Mouse (Mus musculus): ENCODE results near the gene Lpcat4. TPM values are rescaled to one million over a fixed set of nuclear protein-coding genes. Genes with fewer than 3 reads are reported as not detected.
A peak's percentile ranks its signal among the peaks of the same experiment; 100 is the strongest.
"Not testable (repeated sequence)": the region's sequence is repeated elsewhere in the genome, so short reads cannot be mapped to it uniquely, and the experiment has no call there.

The Lpcat4 gene
- polyA plus RNA-seq, 1 experiment from 2014 or later = 15.0 TPM

DNA sequence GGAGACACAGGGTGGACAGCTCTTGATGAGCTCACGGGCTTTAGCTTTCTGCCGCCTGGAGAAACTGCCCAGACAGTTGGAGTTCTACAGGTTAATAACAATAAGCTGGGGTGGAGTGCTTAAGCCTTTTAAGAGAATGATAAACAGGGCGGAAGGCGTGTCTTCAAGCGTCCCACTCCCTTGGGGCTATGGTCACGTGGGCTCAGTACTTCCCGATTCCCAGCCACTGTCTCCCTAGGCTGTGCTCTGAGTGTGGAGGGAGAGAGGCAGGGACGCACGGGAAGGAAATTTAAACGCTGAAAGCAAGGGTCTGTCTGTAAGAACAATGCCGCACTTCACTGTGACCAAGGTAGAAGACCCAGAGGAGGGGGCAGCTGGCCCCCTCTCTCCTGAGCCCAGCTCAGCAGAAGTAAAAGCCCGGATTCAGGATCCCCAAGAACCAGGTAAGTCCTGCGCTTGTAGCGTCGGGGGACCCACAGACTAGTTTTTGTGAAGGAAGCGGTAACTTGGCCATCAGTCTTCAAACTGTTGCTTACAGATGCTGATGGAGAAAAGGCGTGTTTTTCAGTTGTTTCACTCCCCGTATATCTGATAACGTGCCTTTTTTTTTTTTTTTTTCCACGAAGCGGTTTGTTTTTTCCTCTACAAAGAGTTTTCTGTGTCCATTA is 45.2 kb downstream of the Lpcat4 start:
- DNase-seq (ENCODE audit: low spot score) (peak; percentile 59), ATAC-seq (replicated peaks; ENCODE audit: low FRiP score) (peak; percentile 95)
- Histone ChIP-seq H3K27ac (ENCODE audit: low read depth, low read length) (peak overlapping the region; percentile 23), H3K36me3 (ENCODE audit: control insufficient read depth, insufficient read depth, low read length) (no peaks in the 10 kb centered on the region), H3K9ac (ENCODE audit: low read depth, low read length) (peak overlapping the region; percentile 77), H3K4me3 (ENCODE audit: low read depth, low read length) (peak overlapping the region; percentile 65), H3K9me3 (ENCODE audit: control insufficient read depth, low read length) (no peaks in the 10 kb centered on the region), H3K4me2 (peak overlapping the region; percentile 84), H3K4me1 (replicated peaks; ENCODE audit: control insufficient read depth, insufficient read depth, low read length) (peaks cover 5% of the 10 kb centered on the region; the same call in 1 of the 2 replicates), H3K27me3 (replicated peaks; ENCODE audit: control insufficient read depth, insufficient read depth, low read length) (no peaks in the 10 kb centered on the region)
- WGBS = 1% methylated on average over 21 of the region's 21 CpGs

DNA sequence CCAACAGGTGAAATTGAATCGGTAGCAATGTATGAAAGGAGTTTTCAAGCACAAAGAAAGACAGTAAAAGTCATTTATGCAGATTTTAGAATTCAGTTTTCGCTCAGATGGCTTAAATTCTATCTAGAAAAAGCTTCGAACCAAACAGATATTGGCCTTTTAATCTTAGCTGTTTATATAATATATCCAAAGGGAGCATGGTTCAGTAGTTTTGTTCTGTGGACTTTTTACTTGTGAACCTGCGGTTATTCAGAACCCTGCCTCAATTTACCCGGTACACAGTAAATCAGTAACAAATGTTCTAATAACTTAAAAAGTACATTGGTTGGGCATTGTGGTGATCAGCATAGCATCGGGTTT is 45.7 kb downstream of the Lpcat4 start:
- Histone ChIP-seq H3K27ac (ENCODE audit: low read depth, low read length) (no peak overlapping the region), H3K36me3 (ENCODE audit: control insufficient read depth, insufficient read depth, low read length) (no peaks in the 10 kb centered on the region), H3K4me2 (peak overlapping the region; percentile 84), H3K9ac (ENCODE audit: low read depth, low read length) (peak overlapping the region; percentile 32; the same call in 1 of the 2 replicates), H3K27me3 (replicated peaks; ENCODE audit: control insufficient read depth, insufficient read depth, low read length) (no peaks in the 10 kb centered on the region), H3K9me3 (ENCODE audit: control insufficient read depth, low read length) (no peaks in the 10 kb centered on the region), H3K4me3 (ENCODE audit: low read depth, low read length) (peak overlapping the region; percentile 65), H3K4me1 (replicated peaks; ENCODE audit: control insufficient read depth, insufficient read depth, low read length) (peaks cover 5% of the 10 kb centered on the region; the same call in 1 of the 2 replicates)
- WGBS = 59% methylated on average over 6 of the region's 6 CpGs
- no peak for DNase-seq (ENCODE audit: low spot score)
- ATAC-seq (replicated peaks; ENCODE audit: low FRiP score) = no peak

DNA sequence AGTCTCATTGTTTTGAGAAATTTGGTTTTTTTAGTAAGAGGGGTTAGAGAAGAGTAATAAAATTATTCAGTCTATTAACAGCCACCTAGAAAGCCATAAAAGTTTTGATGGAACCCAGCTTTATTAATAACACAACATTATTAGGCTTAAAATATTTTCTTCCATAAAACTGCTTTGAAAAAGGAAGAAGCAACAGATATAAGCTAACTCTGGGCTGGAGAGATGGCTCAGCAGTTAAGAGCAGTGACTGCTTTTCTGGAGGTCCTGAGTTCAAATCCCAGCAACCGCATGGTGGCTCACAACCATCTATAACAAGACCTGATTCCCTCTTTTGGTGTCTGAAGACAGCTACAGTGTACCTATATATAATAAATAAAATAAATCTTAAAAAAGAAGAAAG is 46.8 kb downstream of the Lpcat4 start:
- H3K36me3 ChIP-seq (ENCODE audit: control insufficient read depth, insufficient read depth, low read length); DNase-seq (ENCODE audit: low spot score); H3K4me1 ChIP-seq (replicated peaks; ENCODE audit: control insufficient read depth, insufficient read depth, low read length); H3K4me2 ChIP-seq; H3K9ac ChIP-seq (ENCODE audit: low read depth, low read length); H3K9me3 ChIP-seq (ENCODE audit: control insufficient read depth, low read length); H3K27me3 ChIP-seq (replicated peaks; ENCODE audit: control insufficient read depth, insufficient read depth, low read length); ATAC-seq (replicated peaks; ENCODE audit: low FRiP score); H3K27ac ChIP-seq (ENCODE audit: low read depth, low read length); H3K4me3 ChIP-seq (ENCODE audit: low read depth, low read length): not testable (repeated sequence)
- 89% methylated on average over 1 of the region's 1 CpGs for WGBS

DNA sequence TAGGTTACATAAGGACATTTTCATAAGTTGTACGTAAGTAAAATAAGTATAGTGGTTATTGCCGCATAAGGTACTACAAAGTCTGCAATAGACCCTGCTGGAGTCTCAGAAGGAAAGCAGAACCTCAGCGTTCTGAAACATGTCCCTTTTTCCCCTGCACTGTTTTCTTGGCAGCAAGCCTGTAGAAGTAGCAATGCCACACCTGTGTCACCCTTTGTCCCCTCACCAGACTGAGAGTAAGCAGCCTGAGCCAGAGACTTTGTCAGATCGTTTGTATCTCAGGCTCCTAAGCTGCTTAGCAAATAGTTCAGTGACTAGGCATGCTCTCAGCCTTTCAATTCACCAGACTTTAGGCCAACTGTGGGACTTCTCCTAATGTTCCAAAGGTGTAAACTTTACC is 47.8 kb downstream of the Lpcat4 start:
- peaks cover 5% of the 10 kb centered on the region; the same call in 1 of the 2 replicates for H3K4me1 ChIP-seq (replicated peaks; ENCODE audit: control insufficient read depth, insufficient read depth, low read length)
- no peak overlapping the region for H3K4me2 ChIP-seq
- no peak overlapping the region for H3K27ac ChIP-seq (ENCODE audit: low read depth, low read length)
- no peaks in the 10 kb centered on the region for H3K27me3 ChIP-seq (replicated peaks; ENCODE audit: control insufficient read depth, insufficient read depth, low read length)
- 68% methylated on average over 4 of the region's 4 CpGs for WGBS
- H3K4me3 ChIP-seq (ENCODE audit: low read depth, low read length) = no peak overlapping the region
- ATAC-seq (replicated peaks; ENCODE audit: low FRiP score) (no peak), DNase-seq (ENCODE audit: low spot score) (no peak)
- H3K9ac ChIP-seq (ENCODE audit: low read depth, low read length) = no peak overlapping the region
- H3K36me3 ChIP-seq (ENCODE audit: control insufficient read depth, insufficient read depth, low read length) = no peaks in the 10 kb centered on the region
- H3K9me3 ChIP-seq (ENCODE audit: control insufficient read depth, low read length) = no peaks in the 10 kb centered on the region

DNA sequence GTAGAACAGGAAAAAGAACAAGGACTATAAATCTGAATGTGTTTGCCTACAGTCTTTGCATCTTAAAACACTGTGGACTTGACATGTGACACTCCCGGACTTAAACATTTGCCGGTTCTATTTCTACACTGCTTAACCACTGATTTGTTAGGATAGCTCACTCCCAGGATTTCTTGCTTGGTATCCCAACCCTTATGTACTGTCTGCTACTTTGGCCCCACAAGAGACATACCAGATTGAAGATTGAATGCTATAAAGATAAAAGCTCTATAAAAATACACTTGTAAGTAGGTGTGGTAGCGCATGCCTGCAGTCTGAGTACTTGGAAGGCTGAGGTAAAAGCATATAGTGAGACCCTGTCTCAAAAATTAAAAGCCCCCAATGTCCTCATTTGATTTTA is 50.2 kb downstream of the Lpcat4 start:
- H3K36me3 ChIP-seq (ENCODE audit: control insufficient read depth, insufficient read depth, low read length) = no peaks in the 10 kb centered on the region
- H3K9ac ChIP-seq (ENCODE audit: low read depth, low read length) = no peak overlapping the region
- no peak overlapping the region for H3K4me3 ChIP-seq (ENCODE audit: low read depth, low read length)
- 93% methylated on average over 3 of the region's 3 CpGs for WGBS
- H3K4me2 ChIP-seq = no peak overlapping the region
- no peak overlapping the region for H3K27ac ChIP-seq (ENCODE audit: low read depth, low read length)
- H3K4me1 ChIP-seq (replicated peaks; ENCODE audit: control insufficient read depth, insufficient read depth, low read length) = no peaks in the 10 kb centered on the region
- DNase-seq (ENCODE audit: low spot score) (no peak), ATAC-seq (replicated peaks; ENCODE audit: low FRiP score) (no peak)
- H3K9me3 ChIP-seq (ENCODE audit: control insufficient read depth, low read length) = no peaks in the 10 kb centered on the region
- no peaks in the 10 kb centered on the region for H3K27me3 ChIP-seq (replicated peaks; ENCODE audit: control insufficient read depth, insufficient read depth, low read length)

DNA sequence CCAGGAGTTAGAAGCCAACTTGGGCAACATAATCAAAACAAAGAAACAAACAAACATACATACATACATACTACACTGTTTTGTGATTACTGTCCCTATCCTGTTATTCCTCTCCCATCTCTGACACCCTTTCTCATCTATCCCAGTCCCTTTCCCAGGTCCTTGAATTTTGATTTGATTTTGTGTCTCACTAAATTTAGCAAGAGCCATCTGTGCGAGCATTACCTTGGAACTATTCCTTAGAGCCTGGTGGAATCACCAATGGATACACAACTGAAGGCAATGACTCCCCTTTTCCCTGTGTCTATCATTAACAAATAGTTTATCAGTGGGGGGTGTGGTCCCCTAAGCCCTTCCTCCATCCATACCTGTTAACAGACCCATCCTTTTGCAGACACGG is 53.6 kb downstream of the Lpcat4 start:
- Histone ChIP-seq H3K9me3 (ENCODE audit: control insufficient read depth, low read length) (no peaks in the 10 kb centered on the region), H3K9ac (ENCODE audit: low read depth, low read length) (no peak overlapping the region), H3K36me3 (ENCODE audit: control insufficient read depth, insufficient read depth, low read length) (no peaks in the 10 kb centered on the region), H3K4me2 (no peak overlapping the region), H3K4me1 (replicated peaks; ENCODE audit: control insufficient read depth, insufficient read depth, low read length) (no peaks in the 10 kb centered on the region), H3K4me3 (ENCODE audit: low read depth, low read length) (no peak overlapping the region), H3K27me3 (replicated peaks; ENCODE audit: control insufficient read depth, insufficient read depth, low read length) (no peaks in the 10 kb centered on the region), H3K27ac (ENCODE audit: low read depth, low read length) (no peak overlapping the region)
- DNase-seq (ENCODE audit: low spot score) (no peak), ATAC-seq (replicated peaks; ENCODE audit: low FRiP score) (no peak)
- 81% methylated on average over 2 of the region's 2 CpGs for WGBS

DNA sequence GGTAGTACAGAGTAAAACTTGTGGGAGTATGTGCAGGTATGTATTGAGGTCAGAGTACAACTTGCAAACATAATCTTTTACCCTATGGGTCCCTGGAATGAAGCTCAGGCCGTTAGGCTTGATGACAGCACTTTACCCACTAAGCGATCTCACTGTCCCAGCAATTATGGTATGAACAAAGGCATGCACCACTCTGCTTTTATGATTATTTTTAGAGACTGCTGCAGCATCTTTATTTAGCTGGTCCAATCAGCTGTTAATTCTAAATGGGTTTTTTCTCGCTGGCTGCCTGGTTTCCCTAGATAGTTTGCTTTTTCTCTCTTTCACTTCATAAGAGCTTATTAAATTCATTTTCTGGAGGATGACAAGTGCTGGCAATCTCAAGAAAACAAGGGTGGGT is 56.9 kb downstream of the Lpcat4 start:
- Histone ChIP-seq H3K4me3 (ENCODE audit: low read depth, low read length) (no peak overlapping the region), H3K27me3 (replicated peaks; ENCODE audit: control insufficient read depth, insufficient read depth, low read length) (no peaks in the 10 kb centered on the region), H3K4me2 (no peak overlapping the region), H3K36me3 (ENCODE audit: control insufficient read depth, insufficient read depth, low read length) (no peaks in the 10 kb centered on the region), H3K9me3 (ENCODE audit: control insufficient read depth, low read length) (no peaks in the 10 kb centered on the region), H3K9ac (ENCODE audit: low read depth, low read length) (no peak overlapping the region), H3K4me1 (replicated peaks; ENCODE audit: control insufficient read depth, insufficient read depth, low read length) (no peaks in the 10 kb centered on the region), H3K27ac (ENCODE audit: low read depth, low read length) (no peak overlapping the region)
- ATAC-seq (replicated peaks; ENCODE audit: low FRiP score) (no peak), DNase-seq (ENCODE audit: low spot score) (no peak)
- WGBS = 86% methylated on average over 3 of the region's 3 CpGs

Other genes with a start within 250 kb of the Lpcat4 start
- not detected in 2 replicates for gene Olfr1309, start 249.2 kb upstream of the Lpcat4 start, polyA plus RNA-seq (2014; fragmentation: Nextera tagmentation; extraction: Ambion mirVana)
- gene Olfr1310, start 226.8 kb upstream of the Lpcat4 start, polyA plus RNA-seq (2014; fragmentation: Nextera tagmentation; extraction: Ambion mirVana) = not detected in 2 replicates
- gene Olfr1311, start 215.1 kb upstream of the Lpcat4 start, polyA plus RNA-seq (2014; fragmentation: Nextera tagmentation; extraction: Ambion mirVana) = not detected in 2 replicates
- gene Olfr1312, start 189.2 kb upstream of the Lpcat4 start, polyA plus RNA-seq (2014; fragmentation: Nextera tagmentation; extraction: Ambion mirVana) = not detected in 2 replicates
- gene Olfr1313, start 161.6 kb upstream of the Lpcat4 start, polyA plus RNA-seq (2014; fragmentation: Nextera tagmentation; extraction: Ambion mirVana) = not detected in 2 replicates
- gene Olfr1314, start 142.7 kb upstream of the Lpcat4 start, polyA plus RNA-seq (2014; fragmentation: Nextera tagmentation; extraction: Ambion mirVana) = not detected in 2 replicates
- gene Olfr1315-ps1, start 124.0 kb upstream of the Lpcat4 start, polyA plus RNA-seq (2014; fragmentation: Nextera tagmentation; extraction: Ambion mirVana) = not detected in 2 replicates
- gene Olfr1316, start 104.5 kb upstream of the Lpcat4 start, polyA plus RNA-seq (2014; fragmentation: Nextera tagmentation; extraction: Ambion mirVana) = not detected in 2 replicates
- not detected in 2 replicates for gene Olfr1317, start 99.1 kb upstream of the Lpcat4 start, polyA plus RNA-seq (2014; fragmentation: Nextera tagmentation; extraction: Ambion mirVana)
- gene Olfr1318, start 85.3 kb upstream of the Lpcat4 start, polyA plus RNA-seq (2014; fragmentation: Nextera tagmentation; extraction: Ambion mirVana) = 0.19 TPM in 1 of 2 replicates, not detected in the other
- not detected in 2 replicates for gene Nutm1, start 19.8 kb downstream of the Lpcat4 start, polyA plus RNA-seq (2014; fragmentation: Nextera tagmentation; extraction: Ambion mirVana)
- 346 and 364 TPM in 2 replicates for gene Nop10, start 22.5 kb downstream of the Lpcat4 start, polyA plus RNA-seq (2014; fragmentation: Nextera tagmentation; extraction: Ambion mirVana)
- gene Slc12a6, start 26.4 kb downstream of the Lpcat4 start, polyA plus RNA-seq (2014; fragmentation: Nextera tagmentation; extraction: Ambion mirVana) = 12.3 and 12.7 TPM in 2 replicates
- gene Gm21985, start 26.8 kb downstream of the Lpcat4 start, polyA plus RNA-seq (2014; fragmentation: Nextera tagmentation; extraction: Ambion mirVana) = not detected in 2 replicates
- 82.2 and 84.8 TPM in 2 replicates for gene Emc4, start 128.6 kb downstream of the Lpcat4 start, polyA plus RNA-seq (2014; fragmentation: Nextera tagmentation; extraction: Ambion mirVana)
- 38.5 and 47.1 TPM in 2 replicates for gene Katnbl1, start 139.7 kb downstream of the Lpcat4 start, polyA plus RNA-seq (2014; fragmentation: Nextera tagmentation; extraction: Ambion mirVana)
- 19.9 and 20.2 TPM in 2 replicates for gene Emc7, start 215.5 kb downstream of the Lpcat4 start, polyA plus RNA-seq (2014; fragmentation: Nextera tagmentation; extraction: Ambion mirVana)
- gene Chrm5, start 241.3 kb downstream of the Lpcat4 start, polyA plus RNA-seq (2014; fragmentation: Nextera tagmentation; extraction: Ambion mirVana) = not detected in 2 replicates